Mouse (Mus musculus): ENCODE results near the gene Nfia.

DNA sequence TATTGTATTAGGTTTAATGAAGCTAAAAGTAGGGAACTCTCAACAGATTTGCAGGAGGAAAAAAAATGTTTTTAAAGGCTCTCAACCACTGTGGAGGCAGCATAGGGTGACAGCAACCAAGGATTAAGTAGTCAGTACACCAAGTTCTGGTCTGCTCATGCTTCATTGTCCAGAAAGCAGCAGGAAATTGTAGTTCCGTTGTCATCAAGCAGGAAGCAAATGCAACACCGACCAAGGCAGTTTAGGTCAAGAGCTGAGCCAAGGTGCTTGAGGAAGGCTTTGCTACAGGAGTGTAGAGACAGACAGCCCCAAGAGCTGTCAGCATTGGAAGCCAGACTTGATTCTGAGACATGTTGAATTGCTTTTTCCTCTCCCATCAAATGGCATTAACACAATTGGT, 342.4 kb downstream of the Nfia start:
- TF ChIP-seq CTCF (IDR thresholded peaks at IDR 0.05; ENCODE audit: low read depth, low read length) = no peak
- no peak for TF ChIP-seq GATA1 (IDR thresholded peaks at IDR 0.05; ENCODE audit: borderline replicate concordance, low read length)
- TF ChIP-seq POLR2AphosphoS5 (IDR thresholded peaks at IDR 0.05; ENCODE audit: insufficient replicate concordance, low read depth, low read length) = no peak
- no peak for TF ChIP-seq TAL1 (conservative IDR thresholded peaks at IDR 0.05; ENCODE audit: low read depth, low read length)
- TF ChIP-seq GATA2 (IDR thresholded peaks at IDR 0.05; ENCODE audit: borderline replicate concordance, low read depth, low read length) = no peak

Data from G1E (cell line).